Mouse (Mus musculus): Measurements from ENCODE around the gene Slc9a4. TPM values are rescaled to one million over a fixed set of nuclear protein-coding genes. Genes with fewer than 3 reads are reported as not detected.
"Not testable (repeated sequence)": the region's sequence is repeated elsewhere in the genome, so short reads cannot be mapped to it uniquely, and the experiment has no call there.

Gene Slc9a4
- polyA plus RNA-seq, 1 experiment, result 0.06 TPM

GRCm38 (mm10) chr1:40597822-40598221 is 17.9 kb downstream of the Slc9a4 start:
- Histone ChIP-seq H3K4me2 (ENCODE audit: low read depth) (no peak overlapping the region), H3K27me3 (ENCODE audit: control insufficient read depth, insufficient read depth, insufficient read length) (no peaks in the 10 kb centered on the region), H3ac (ENCODE audit: control insufficient read depth, insufficient read length) (no peak overlapping the region), H3K36me3 (ENCODE audit: control insufficient read depth, insufficient read depth) (no peaks in the 10 kb centered on the region), H3K79me2 (ENCODE audit: control insufficient read depth, insufficient read depth) (no peaks in the 10 kb centered on the region), H3K4me3 (no peak overlapping the region)
- TF ChIP-seq MYOG (IDR thresholded peaks at IDR 0.05; ENCODE audit: control insufficient read depth in 1 of 3, insufficient read depth in 1 of 3, insufficient read length in 2 of 3, low read depth in 2 of 3), result no peak
- no peak for TF ChIP-seq E2F4 (IDR thresholded peaks at IDR 0.05; ENCODE audit: insufficient read depth)
- TF ChIP-seq POLR2AphosphoS2 (IDR thresholded peaks at IDR 0.05; ENCODE audit: insufficient read length, low read depth), result no peak
- TF ChIP-seq SRF (IDR thresholded peaks at IDR 0.05; ENCODE audit: control insufficient read depth, insufficient read length, low read depth), result no peak
- no peak for TF ChIP-seq TCF12 (IDR thresholded peaks at IDR 0.05; ENCODE audit: insufficient read depth, poor library complexity, severe bottlenecking)
- no peak for TF ChIP-seq CEBPB (IDR thresholded peaks at IDR 0.05; ENCODE audit: insufficient read depth, poor library complexity, severe bottlenecking)
- TF ChIP-seq MAX (IDR thresholded peaks at IDR 0.05; ENCODE audit: low read depth), result no peak
- no peak for TF ChIP-seq MYOD1 (IDR thresholded peaks at IDR 0.05; ENCODE audit: control insufficient read depth in 1 of 3, insufficient read length in 2 of 3, low read depth in 2 of 3)
- TF ChIP-seq TCF3 (IDR thresholded peaks at IDR 0.05; ENCODE audit: insufficient read length, low read depth), result no peak
- no peak for TF ChIP-seq POLR2A (IDR thresholded peaks at IDR 0.05; ENCODE audit: insufficient read length, low read depth)
- TF ChIP-seq REST (IDR thresholded peaks at IDR 0.05; ENCODE audit: insufficient read depth, insufficient read length), result no peak
- no peak for TF ChIP-seq USF1 (IDR thresholded peaks at IDR 0.05; ENCODE audit: low read depth)

GRCm38 (mm10) chr1:40599661-40600060 is 19.8 kb downstream of the Slc9a4 start:
- H3K4me2 ChIP-seq (ENCODE audit: low read depth); H3K27me3 ChIP-seq (ENCODE audit: control insufficient read depth, insufficient read depth, insufficient read length); H3ac ChIP-seq (ENCODE audit: control insufficient read depth, insufficient read length); H3K36me3 ChIP-seq (ENCODE audit: control insufficient read depth, insufficient read depth); H3K4me3 ChIP-seq; H3K79me2 ChIP-seq (ENCODE audit: control insufficient read depth, insufficient read depth): not testable (repeated sequence)

GRCm38 (mm10) chr1:40600394-40601327 is 20.8 kb downstream of the Slc9a4 start:
- H3K27me3 ChIP-seq (ENCODE audit: control insufficient read depth, insufficient read depth, insufficient read length), result no peaks in the 10 kb centered on the region
- no peaks in the 10 kb centered on the region for H3K36me3 ChIP-seq (ENCODE audit: control insufficient read depth, insufficient read depth)
- H3ac ChIP-seq (ENCODE audit: control insufficient read depth, insufficient read length), result no peak overlapping the region
- H3K79me2 ChIP-seq (ENCODE audit: control insufficient read depth, insufficient read depth), result no peaks in the 10 kb centered on the region
- H3K4me3 ChIP-seq, result no peak overlapping the region
- peak overlapping the region; percentile 56 for H3K4me2 ChIP-seq (ENCODE audit: low read depth)
- TF ChIP-seq USF1 (IDR thresholded peaks at IDR 0.05; ENCODE audit: low read depth), result peak; percentile 55
- TF ChIP-seq TCF12 (IDR thresholded peaks at IDR 0.05; ENCODE audit: insufficient read depth, poor library complexity, severe bottlenecking), result no peak
- TF ChIP-seq MYOG (IDR thresholded peaks at IDR 0.05; ENCODE audit: control insufficient read depth in 1 of 3, insufficient read depth in 1 of 3, insufficient read length in 2 of 3, low read depth in 2 of 3), result no peak

- H3K79me2 ChIP-seq (ENCODE audit: control insufficient read depth, insufficient read depth), result no peaks in the 10 kb centered on the region
- no peak overlapping the region for H3ac ChIP-seq (ENCODE audit: control insufficient read depth, insufficient read length)
- H3K27me3 ChIP-seq (ENCODE audit: control insufficient read depth, insufficient read depth, insufficient read length), result no peaks in the 10 kb centered on the region
- H3K4me3 ChIP-seq, result no peak overlapping the region
- no peaks in the 10 kb centered on the region for H3K36me3 ChIP-seq (ENCODE audit: control insufficient read depth, insufficient read depth)
- no peak overlapping the region for H3K4me2 ChIP-seq (ENCODE audit: low read depth)
- TF ChIP-seq MAX (IDR thresholded peaks at IDR 0.05; ENCODE audit: low read depth) (no peak), POLR2AphosphoS2 (IDR thresholded peaks at IDR 0.05; ENCODE audit: insufficient read length, low read depth) (no peak), POLR2A (IDR thresholded peaks at IDR 0.05; ENCODE audit: insufficient read length, low read depth) (no peak), MYOD1 (IDR thresholded peaks at IDR 0.05; ENCODE audit: control insufficient read depth in 1 of 3, insufficient read length in 2 of 3, low read depth in 2 of 3) (no peak), SRF (IDR thresholded peaks at IDR 0.05; ENCODE audit: control insufficient read depth, insufficient read length, low read depth) (no peak), MYOG (IDR thresholded peaks at IDR 0.05; ENCODE audit: control insufficient read depth in 1 of 3, insufficient read depth in 1 of 3, insufficient read length in 2 of 3, low read depth in 2 of 3) (no peak), USF1 (IDR thresholded peaks at IDR 0.05; ENCODE audit: low read depth) (no peak)
Observed at GRCm38 (mm10) chr1:40601461-40601860, 21.6 kb downstream of the Slc9a4 start.

- no peak overlapping the region for H3K4me3 ChIP-seq
- no peaks in the 10 kb centered on the region for H3K79me2 ChIP-seq (ENCODE audit: control insufficient read depth, insufficient read depth)
- no peak overlapping the region for H3ac ChIP-seq (ENCODE audit: control insufficient read depth, insufficient read length)
- H3K4me2 ChIP-seq (ENCODE audit: low read depth), result no peak overlapping the region
- no peaks in the 10 kb centered on the region for H3K27me3 ChIP-seq (ENCODE audit: control insufficient read depth, insufficient read depth, insufficient read length)
- TF ChIP-seq MYOG (IDR thresholded peaks at IDR 0.05; ENCODE audit: control insufficient read depth in 1 of 3, insufficient read depth in 1 of 3, insufficient read length in 2 of 3, low read depth in 2 of 3) (no peak), SRF (IDR thresholded peaks at IDR 0.05; ENCODE audit: control insufficient read depth, insufficient read length, low read depth) (no peak), E2F4 (IDR thresholded peaks at IDR 0.05; ENCODE audit: insufficient read depth) (no peak)
- no peaks in the 10 kb centered on the region for H3K36me3 ChIP-seq (ENCODE audit: control insufficient read depth, insufficient read depth)
Observed at GRCm38 (mm10) chr1:40613219-40613618, 33.3 kb downstream of the Slc9a4 start.

Measured in myocyte (in vitro differentiated cells).